Mouse (Mus musculus) myocyte (in vitro differentiated cells): ENCODE measurements around the gene Junb.

Source experiments
- CEBPB ChIP-seq: IDR thresholded peaks from 2 replicates; pipeline ENCODE4 v1.6.1; 2011; ENCODE audit warnings: mild to moderate bottlenecking, moderate library complexity; ENCODE audit not compliant: poor library complexity, insufficient read depth, severe bottlenecking
- E2F4 ChIP-seq: IDR thresholded peaks from one replicate; pipeline ENCODE4 v1.6.1; 2011; ENCODE audit warnings: mild to moderate bottlenecking, control low read depth, moderate library complexity; ENCODE audit not compliant: insufficient read depth
- POLR2A ChIP-seq: IDR thresholded peaks from one replicate; pipeline ENCODE4 v1.6.1; 2011; ENCODE audit warnings: low read depth, mild to moderate bottlenecking, control low read depth, moderate library complexity; ENCODE audit not compliant: insufficient read length
- USF1 ChIP-seq: IDR thresholded peaks from one replicate; pipeline ENCODE4 v1.6.1; 2011; ENCODE audit warnings: low read depth, mild to moderate bottlenecking, control low read depth, moderate library complexity

- TF ChIP-seq POLR2A: no peak
- TF ChIP-seq USF1: no peak
- TF ChIP-seq CEBPB: no peak
- no peak for TF ChIP-seq E2F4
These were observed 43.7 kb downstream of the Junb start for GRCm38 (mm10) chr8:84934860-84935259.
